Mouse (Mus musculus) kidney, adult 2 months (tissue): Measurements from ENCODE around the gene Ccdc117. TPM values are rescaled to one million over a fixed set of nuclear protein-coding genes. Genes with fewer than 3 reads are reported as not detected.

Source experiments
- DNase-seq: peaks from one replicate; pipeline ENCODE4 v3.0.0; 2021
- H3K27ac ChIP-seq: fragments of 200-500 bp; 2 replicates; pipeline ENCODE4 v1.5.1; 2012; ENCODE audit warnings: low read depth, low read length, control low read depth, inconsistent platforms; ENCODE audit not compliant: insufficient read depth
- H3K27me3 ChIP-seq: fragments of 200-500 bp; replicated peaks from 2 replicates; pipeline ENCODE4 v1.6.1; 2012; ENCODE audit warnings: mild to moderate bottlenecking, moderate library complexity, low read length, inconsistent platforms; ENCODE audit not compliant: control insufficient read depth, insufficient read depth
- H3K36me3 ChIP-seq: fragments of 200-500 bp; 2 replicates; pipeline ENCODE4 v1.6.1; 2012; ENCODE audit warnings: mild to moderate bottlenecking, moderate library complexity, low read length, inconsistent platforms; ENCODE audit not compliant: control insufficient read depth, insufficient read depth
- H3K4me1 ChIP-seq: fragments of 200-500 bp; 2 replicates; pipeline ENCODE4 v1.6.1; 2011; ENCODE audit warnings: low read length; ENCODE audit not compliant: control insufficient read depth, insufficient read depth
- H3K4me3 ChIP-seq: fragments of 200-500 bp; 2 replicates; pipeline ENCODE4 v1.5.1; 2011; ENCODE audit warnings: mild to moderate bottlenecking, low read depth, low read length, control low read depth; ENCODE audit not compliant: insufficient read depth
- CTCF ChIP-seq: fragments of 200-500 bp; conservative IDR thresholded peaks from 2 replicates; pipeline ENCODE4 v1.5.1; 2011; ENCODE audit warnings: low read depth, mild to moderate bottlenecking, control low read depth, low read length, moderate library complexity, mixed read lengths; ENCODE audit not compliant: insufficient read depth, insufficient read length
- POLR2A ChIP-seq: fragments of 200-500 bp; IDR thresholded peaks from one replicate; pipeline ENCODE4 v1.6.1; 2011; ENCODE audit warnings: low read depth, low read length, control low read depth
- WGBS: fragments of 180-500 bp; shearing (Covaris S2); methylation state at CpG from one replicate; pipeline ENCODE4 v1.1.7; 2018; 5-methylcytosine and 5-hydroxymethylcytosine counted together
- polyA plus RNA-seq: library from polyadenylated mRNA; depleted of rRNA; stranded (reverse); fragments of >200 nt; gene quantifications from 2 replicates; pipeline ENCODE4 v1.2.3, GENCODE M21; 2012

The Ccdc117 gene
- polyA plus RNA-seq, 1 experiment = 9.4 TPM

- Histone ChIP-seq H3K36me3 (no peaks in the 10 kb centered on the region), H3K4me1 (no peaks in the 10 kb centered on the region), H3K27ac (no peak overlapping the region), H3K27me3 (no peaks in the 10 kb centered on the region), H3K4me3 (no peak overlapping the region)
- DNase-seq = no peak
- WGBS = 79% methylated on average over 2 of the region's 2 CpGs
- no peak for TF ChIP-seq CTCF
- TF ChIP-seq POLR2A = no peak
Observed at GRCm38 (mm10) chr11:5566506-5566905, 24.5 kb upstream of the Ccdc117 start.

DNA sequence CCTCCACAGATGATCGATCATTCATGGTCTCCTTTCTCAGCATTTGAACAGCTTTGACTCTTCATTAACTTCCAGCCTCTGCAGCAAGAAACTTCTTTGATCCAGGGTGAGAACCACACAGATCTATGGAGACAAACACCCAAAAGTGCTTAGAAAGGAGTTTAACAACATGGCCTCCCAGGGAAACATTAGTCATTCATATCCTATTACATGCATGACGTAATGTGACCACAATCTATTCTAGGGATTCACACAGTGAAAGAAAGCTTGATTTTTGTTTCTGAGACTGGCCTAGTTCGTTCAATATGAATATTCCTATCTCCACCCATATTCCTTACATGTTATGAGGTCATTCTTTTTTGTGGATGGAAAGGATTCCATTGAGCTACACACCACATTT is 23.6 kb upstream of the Ccdc117 start:
- 85% methylated on average over 3 of the region's 3 CpGs for WGBS
- no peak for TF ChIP-seq CTCF
- TF ChIP-seq POLR2A = no peak
- H3K4me3 ChIP-seq = no peak overlapping the region

DNA sequence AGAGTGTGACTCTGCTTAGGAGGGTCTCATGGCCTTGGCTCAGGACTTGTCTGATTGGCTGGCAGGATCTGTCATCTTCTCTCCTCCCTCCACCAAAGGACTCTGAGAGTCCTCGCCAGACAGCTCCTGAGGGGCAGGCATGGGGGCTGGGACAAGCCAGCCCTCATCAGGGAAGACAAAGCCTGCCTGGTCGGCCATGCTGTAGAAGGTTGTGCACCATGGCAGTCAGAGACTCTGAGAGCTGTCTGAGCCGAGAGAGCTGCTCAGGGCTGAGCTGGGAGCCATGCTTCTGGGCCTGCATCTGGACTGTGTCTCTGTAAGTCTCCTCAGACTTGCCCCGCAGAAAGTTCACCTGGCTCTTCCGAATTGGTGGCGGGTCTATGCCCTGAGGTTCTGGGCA is 21.9 kb upstream of the Ccdc117 start:
- no peaks in the 10 kb centered on the region for H3K36me3 ChIP-seq
- DNase-seq = no peak
- no peak overlapping the region for H3K4me3 ChIP-seq
- no peaks in the 10 kb centered on the region for H3K27me3 ChIP-seq
- TF ChIP-seq POLR2A (no peak), CTCF (no peak)
- no peak overlapping the region for H3K27ac ChIP-seq
- WGBS = 82% methylated on average over 6 of the region's 6 CpGs
- no peaks in the 10 kb centered on the region for H3K4me1 ChIP-seq

More for the DNA sequence above, 23.6 kb upstream of the Ccdc117 start:
- no peaks in the 10 kb centered on the region for H3K27me3 ChIP-seq
- H3K4me1 ChIP-seq = no peaks in the 10 kb centered on the region
- no peaks in the 10 kb centered on the region for H3K36me3 ChIP-seq
- H3K27ac ChIP-seq = no peak overlapping the region
- no peak for DNase-seq

DNA sequence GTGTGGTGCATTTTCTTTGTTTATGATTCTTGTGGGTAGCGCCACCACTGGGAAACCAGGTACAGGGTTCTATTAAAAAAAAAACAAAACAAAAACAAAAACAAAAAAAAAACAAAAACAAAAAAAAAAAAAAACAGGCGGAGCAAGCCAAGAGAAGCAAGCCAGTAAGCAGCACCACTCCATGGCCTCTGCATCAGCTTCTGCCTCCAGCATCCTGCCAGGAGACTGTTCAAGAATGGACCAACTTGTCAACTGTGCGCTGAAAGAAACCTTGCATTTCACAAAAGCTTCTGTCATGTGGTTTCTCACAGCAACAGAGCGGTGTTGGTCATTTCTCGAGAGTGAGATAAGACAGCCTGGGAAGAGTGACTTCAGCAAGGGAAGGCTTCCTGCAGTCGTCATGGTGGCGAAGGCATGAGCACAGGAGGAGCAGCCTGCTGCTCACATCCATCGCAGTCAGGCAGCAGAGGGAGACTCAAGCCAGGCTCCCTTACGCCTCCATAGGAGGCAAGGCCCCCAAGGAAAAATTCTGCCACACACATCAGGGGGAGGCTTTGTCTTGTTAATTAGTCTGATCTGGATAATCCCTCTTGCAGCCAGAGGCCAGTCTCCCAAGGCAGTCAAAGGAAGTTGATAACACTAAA is 20.8 kb upstream of the Ccdc117 start:
- 70% methylated on average over 9 of the region's 9 CpGs for WGBS
- DNase-seq = no peak
- Histone ChIP-seq H3K4me1 (no peaks in the 10 kb centered on the region), H3K27me3 (no peaks in the 10 kb centered on the region), H3K36me3 (no peaks in the 10 kb centered on the region), H3K4me3 (no peak overlapping the region), H3K27ac (no peak overlapping the region)
- TF ChIP-seq POLR2A = no peak
- TF ChIP-seq CTCF = no peak

GRCm38 (mm10) chr11:5560273-5560672 is 18.3 kb upstream of the Ccdc117 start:
- H3K4me3 ChIP-seq = no peak overlapping the region
- WGBS = 69% methylated on average over 3 of the region's 3 CpGs

GRCm38 (mm10) chr11:5551931-5552330 is 9.9 kb upstream of the Ccdc117 start:
- H3K4me1 ChIP-seq = no peaks in the 10 kb centered on the region
- TF ChIP-seq CTCF (no peak), POLR2A (no peak)
- H3K4me3 ChIP-seq = no peak overlapping the region
- no peak for DNase-seq
- no peak overlapping the region for H3K27ac ChIP-seq
- no peaks in the 10 kb centered on the region for H3K27me3 ChIP-seq
- 78% methylated on average over 1 of the region's 1 CpGs for WGBS
- H3K36me3 ChIP-seq = no peaks in the 10 kb centered on the region

More at GRCm38 (mm10) chr11:5560273-5560672, 18.3 kb upstream of the Ccdc117 start:
- H3K27me3 ChIP-seq = no peaks in the 10 kb centered on the region
- H3K27ac ChIP-seq = no peak overlapping the region
- no peak for DNase-seq
- no peaks in the 10 kb centered on the region for H3K4me1 ChIP-seq
- TF ChIP-seq CTCF (no peak), POLR2A (no peak)
- no peaks in the 10 kb centered on the region for H3K36me3 ChIP-seq

- Histone ChIP-seq H3K27me3 (no peaks in the 10 kb centered on the region), H3K27ac (no peak overlapping the region), H3K4me1 (no peaks in the 10 kb centered on the region), H3K36me3 (no peaks in the 10 kb centered on the region), H3K4me3 (no peak overlapping the region)
- TF ChIP-seq POLR2A (no peak), CTCF (no peak)
- WGBS = 86% methylated on average over 5 of the region's 5 CpGs
- DNase-seq = no peak
Observed at GRCm38 (mm10) chr11:5551430-5551829, 9.4 kb upstream of the Ccdc117 start.
